Mouse (Mus musculus) liver, embryonic 11.5 days (tissue): ENCODE measurements around the gene Cmpk2. TPM values are rescaled to one million over a fixed set of nuclear protein-coding genes. Genes with fewer than 3 reads are reported as not detected.
"Not testable (repeated sequence)": the region's sequence is repeated elsewhere in the genome, so short reads cannot be mapped to it uniquely, and the experiment has no call there.

Experiments used
- ATAC-seq: fragments of 200-750 bp; cut with Nextera tagmentation; replicated peaks from 2 replicates; pipeline ENCODE4 v1.8.0; 2017; ENCODE audit warnings: moderate number of reproducible peaks, mild to moderate bottlenecking, moderate TSS enrichment, moderate library complexity; ENCODE audit not compliant: low FRiP score
- DNase-seq: peaks from one replicate; pipeline ENCODE4 v3.0.0-alpha.2; 2017; ENCODE audit warnings: low spot score
- H3K27ac ChIP-seq: fragments of 300-500 bp; sonication (generic); 2 replicates; pipeline ENCODE4 v1.5.1; 2014; ENCODE audit warnings: mild to moderate bottlenecking, low read depth, low read length, control low read depth
- H3K27me3 ChIP-seq: fragments of 300-500 bp; sonication (generic); replicated peaks from 2 replicates; pipeline ENCODE4 v1.6.1; 2014; ENCODE audit warnings: low read length, mixed read lengths; ENCODE audit not compliant: control insufficient read depth, insufficient read depth
- H3K36me3 ChIP-seq: fragments of 300-500 bp; sonication (generic); 2 replicates; pipeline ENCODE4 v1.6.1; 2014; ENCODE audit warnings: mild to moderate bottlenecking, low read length, moderate library complexity, mixed read lengths; ENCODE audit not compliant: control insufficient read depth, insufficient read depth
- H3K4me1 ChIP-seq: fragments of 300-500 bp; sonication (generic); replicated peaks from 2 replicates; pipeline ENCODE4 v1.6.1; 2014; ENCODE audit warnings: low read length, mixed read lengths; ENCODE audit not compliant: control insufficient read depth, insufficient read depth
- H3K4me2 ChIP-seq: fragments of 300-500 bp; sonication (generic); 2 replicates; pipeline ENCODE4 v1.6.1; 2014; ENCODE audit warnings: mild to moderate bottlenecking, control low read depth, moderate library complexity
- H3K4me3 ChIP-seq: fragments of 300-500 bp; sonication (generic); 2 replicates; pipeline ENCODE4 v1.5.1; 2014; ENCODE audit warnings: low read depth, low read length, control low read depth
- H3K9ac ChIP-seq: fragments of 300-500 bp; sonication (generic); 2 replicates; pipeline ENCODE4 v1.6.1; 2014; ENCODE audit warnings: low read depth, low read length, control low read depth
- H3K9me3 ChIP-seq: fragments of 300-500 bp; sonication (generic); 2 replicates; pipeline ENCODE4 v1.6.1; 2016; ENCODE audit warnings: low read length, inconsistent platforms, mixed read lengths; ENCODE audit not compliant: control insufficient read depth
- WGBS: fragments of 180-500 bp; shearing (Covaris S2); extraction: QIAGEN DNeasy Blood & Tissue Kit; methylation state at CpG from one replicate; pipeline ENCODE4 v1.1.7; 2014; 5-methylcytosine and 5-hydroxymethylcytosine counted together
- polyA plus RNA-seq: library from polyadenylated mRNA; unstranded; fragments of >200 nt; fragmentation: Nextera tagmentation; extraction: Ambion mirVana; gene quantifications from 2 replicates; pipeline ENCODE4 v1.2.1, GENCODE M21; 2014

Gene Cmpk2
- polyA plus RNA-seq = 8.7 and 12.9 TPM in 2 replicates

DNA sequence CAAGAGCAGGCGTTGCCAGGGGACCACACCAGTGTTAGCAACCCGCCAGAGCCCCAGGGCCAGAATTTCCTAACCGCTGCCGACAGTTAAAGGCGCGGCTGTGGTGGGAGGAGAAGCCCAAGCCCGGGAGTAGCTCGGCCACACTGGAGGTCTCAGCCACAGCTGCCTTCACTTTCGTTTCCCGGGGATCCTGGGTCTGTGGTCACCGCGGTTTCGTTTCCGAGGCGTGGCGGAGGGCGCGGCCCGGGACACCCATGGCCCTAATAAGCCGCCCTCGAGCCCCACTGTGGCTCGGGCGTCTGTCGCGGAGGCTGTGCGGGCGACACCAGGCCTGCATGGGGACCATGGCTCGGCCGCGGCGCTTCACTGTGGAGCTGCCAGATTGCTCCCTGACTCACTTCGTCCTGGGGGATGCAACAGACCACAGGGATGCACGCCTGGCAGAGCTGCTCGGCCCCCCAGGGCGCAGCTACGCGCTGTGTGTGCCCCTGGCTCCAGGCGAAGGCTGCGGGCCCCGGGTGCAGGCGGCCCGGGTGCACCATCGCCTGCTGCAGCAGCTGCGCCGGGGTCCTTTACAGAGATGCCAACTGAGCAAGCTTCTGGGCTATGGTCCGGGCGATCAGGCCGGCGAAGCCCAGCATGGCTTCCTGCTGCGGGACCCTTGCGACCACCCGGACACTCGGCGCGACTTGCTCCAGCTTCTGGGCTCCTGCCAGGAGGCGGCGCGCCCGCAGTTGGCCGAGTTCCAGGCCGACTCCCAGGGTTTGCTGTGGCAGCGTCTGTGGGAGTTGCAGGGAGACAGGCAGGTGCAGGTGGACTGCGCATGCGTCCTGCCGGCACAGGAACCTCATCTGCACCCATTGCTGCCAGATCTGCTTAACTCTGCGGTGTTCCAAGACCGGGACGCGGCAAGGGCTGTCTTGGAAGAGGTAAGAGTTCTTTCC, at the start of gene Cmpk2:
Gene Cmpk2, plus strand, starts transcription at position 107 of the 944 bp plus-strand sequence.
- Histone ChIP-seq H3K9me3 (no peaks in the 10 kb centered on the region), H3K9ac (peak within 1 kb of the TSS; percentile 59), H3K27ac (peak within 1 kb of the TSS; percentile 28; the same call in 1 of the 2 replicates), H3K27me3 (no peaks in the 10 kb centered on the region), H3K4me3 (peak within 1 kb of the TSS; percentile 67), H3K4me2 (peak within 1 kb of the TSS; percentile 87), H3K4me1 (peaks cover 23% of the 10 kb centered on the region), H3K36me3 (no peaks in the 10 kb centered on the region)
- DNase-seq (peak; percentile 75), ATAC-seq (peak; percentile 45)
- under 1% methylated on average over 69 of the region's 69 CpGs for WGBS

DNA sequence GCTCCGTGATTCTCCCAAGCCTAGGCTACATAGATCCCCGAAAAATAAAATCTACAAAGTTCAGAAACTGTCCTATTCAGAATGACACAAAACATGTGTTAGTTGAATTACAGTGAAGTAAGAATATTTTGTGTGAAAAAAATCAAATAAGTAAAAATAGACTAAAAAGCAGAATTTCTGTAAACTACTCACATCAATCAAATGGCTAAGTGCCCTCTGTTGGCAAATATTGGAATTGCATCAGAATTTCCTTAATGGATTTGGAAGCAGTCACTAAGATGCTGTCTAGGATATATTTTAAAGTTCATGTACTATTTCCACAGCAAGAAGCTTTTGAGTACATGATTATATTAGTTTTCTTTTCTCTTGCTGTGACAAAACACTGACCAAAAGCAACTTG, 44.2 kb upstream of the Cmpk2 start:
- Histone ChIP-seq H3K9ac (no peak overlapping the region), H3K27ac (no peak overlapping the region), H3K4me1 (no peaks in the 10 kb centered on the region), H3K4me3 (no peak overlapping the region), H3K4me2 (no peak overlapping the region), H3K36me3 (no peaks in the 10 kb centered on the region), H3K27me3 (no peaks in the 10 kb centered on the region), H3K9me3 (no peaks in the 10 kb centered on the region)
- 85% methylated on average over 2 of the region's 2 CpGs for WGBS
- ATAC-seq = no peak
- DNase-seq = no peak

DNA sequence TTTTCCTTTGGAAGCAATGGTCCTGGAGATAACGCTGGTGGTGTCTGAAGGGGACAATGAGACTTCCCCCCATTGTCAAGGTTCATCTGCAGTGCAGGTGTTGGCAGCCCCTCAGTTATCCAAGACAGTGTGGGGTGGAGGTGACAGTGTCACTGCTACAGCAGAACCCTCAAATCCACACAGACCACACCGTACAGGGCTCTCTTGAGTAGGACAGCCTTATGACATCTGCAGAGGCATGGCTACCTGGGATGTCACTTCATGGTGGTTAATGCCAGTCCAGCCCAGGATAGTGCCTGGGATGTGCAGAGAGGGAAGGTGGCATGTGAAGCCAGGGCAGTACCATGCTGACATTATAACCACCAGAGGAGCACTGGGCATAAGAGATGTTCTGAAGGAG, 40.2 kb upstream of the Cmpk2 start:
- H3K9ac ChIP-seq, H3K27ac ChIP-seq, H3K9me3 ChIP-seq, H3K36me3 ChIP-seq, H3K4me3 ChIP-seq, H3K4me1 ChIP-seq, DNase-seq, H3K4me2 ChIP-seq, H3K27me3 ChIP-seq, ATAC-seq: not testable (repeated sequence)
- WGBS = 71% methylated on average over 2 of the region's 2 CpGs

DNA sequence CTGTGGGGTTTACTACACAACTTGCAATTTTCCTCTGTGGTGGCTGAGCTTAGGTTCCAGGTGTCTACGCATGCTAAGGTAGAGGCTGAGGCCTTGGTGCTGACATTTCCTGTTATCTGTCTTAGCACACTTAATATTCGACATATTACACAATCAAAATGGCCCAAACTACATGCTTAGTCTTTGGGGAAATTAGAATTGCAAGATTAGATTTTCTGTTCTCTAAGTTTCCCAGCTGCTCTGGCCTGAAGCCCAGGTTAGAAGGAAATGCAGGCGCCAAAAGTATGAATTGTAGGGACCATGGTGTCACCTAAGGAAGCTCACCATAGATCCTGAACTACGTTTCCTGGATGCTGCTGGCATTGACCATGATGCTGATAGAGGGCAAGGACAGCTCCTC, 32.7 kb upstream of the Cmpk2 start:
- H3K9ac ChIP-seq = no peak overlapping the region
- no peak overlapping the region for H3K4me3 ChIP-seq
- no peaks in the 10 kb centered on the region for H3K36me3 ChIP-seq
- H3K27ac ChIP-seq = no peak overlapping the region
- H3K4me1 ChIP-seq = no peaks in the 10 kb centered on the region
- ATAC-seq (no peak), DNase-seq (no peak)
- H3K9me3 ChIP-seq = no peaks in the 10 kb centered on the region
- no peaks in the 10 kb centered on the region for H3K27me3 ChIP-seq
- H3K4me2 ChIP-seq = no peak overlapping the region
- 86% methylated on average over 4 of the region's 4 CpGs for WGBS

DNA sequence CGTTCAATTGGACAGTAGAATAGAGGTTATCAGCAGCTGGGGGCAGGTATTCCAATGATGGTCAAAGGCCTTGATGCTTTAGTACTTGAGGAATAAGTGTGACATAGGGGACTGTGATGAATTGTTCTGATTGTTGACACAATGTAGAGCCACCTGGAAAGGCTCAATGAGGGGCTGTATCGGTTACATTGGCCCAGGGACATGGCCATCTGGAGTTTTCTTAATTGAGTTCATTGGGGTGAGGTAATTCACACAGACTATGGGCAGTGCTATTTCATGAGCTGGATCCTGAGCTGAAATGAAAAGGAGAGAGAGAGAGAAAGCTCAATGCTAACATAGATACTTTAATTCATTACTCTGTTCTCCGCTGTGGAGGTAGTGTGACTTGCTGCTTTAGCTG, 31.1 kb upstream of the Cmpk2 start:
- 78% methylated on average over 3 of the region's 3 CpGs for WGBS
- no peaks in the 10 kb centered on the region for H3K9me3 ChIP-seq
- no peak overlapping the region for H3K4me2 ChIP-seq
- no peak overlapping the region for H3K9ac ChIP-seq
- ATAC-seq = no peak
- no peaks in the 10 kb centered on the region for H3K4me1 ChIP-seq
- H3K27me3 ChIP-seq = no peaks in the 10 kb centered on the region
- no peak overlapping the region for H3K4me3 ChIP-seq
- DNase-seq = no peak
- H3K27ac ChIP-seq = no peak overlapping the region
- no peaks in the 10 kb centered on the region for H3K36me3 ChIP-seq

DNA sequence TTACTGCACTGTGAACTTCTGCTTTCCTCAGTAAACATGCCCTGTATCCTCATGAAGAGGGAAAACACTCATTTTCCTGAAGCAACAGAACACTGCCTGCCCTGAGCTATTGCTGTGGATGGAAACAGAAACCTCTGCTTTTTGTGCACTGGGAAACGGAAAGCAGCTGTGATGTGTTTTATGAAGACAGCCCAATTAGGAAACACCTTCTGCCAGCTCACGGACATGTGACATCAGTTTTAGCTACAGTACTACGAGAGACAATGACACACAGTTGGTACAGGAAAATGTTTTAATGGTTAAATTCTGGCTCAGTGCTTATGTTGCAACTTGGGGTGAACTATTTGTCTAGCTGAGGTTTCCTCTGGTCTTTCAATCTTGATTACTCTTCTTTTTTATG, 29.6 kb upstream of the Cmpk2 start:
- ATAC-seq (no peak), DNase-seq (no peak)
- WGBS = 63% methylated on average over 3 of the region's 3 CpGs
- Histone ChIP-seq H3K27ac (no peak overlapping the region), H3K27me3 (no peaks in the 10 kb centered on the region), H3K9me3 (no peaks in the 10 kb centered on the region), H3K4me1 (no peaks in the 10 kb centered on the region), H3K9ac (no peak overlapping the region), H3K4me2 (no peak overlapping the region), H3K4me3 (no peak overlapping the region), H3K36me3 (no peaks in the 10 kb centered on the region)

DNA sequence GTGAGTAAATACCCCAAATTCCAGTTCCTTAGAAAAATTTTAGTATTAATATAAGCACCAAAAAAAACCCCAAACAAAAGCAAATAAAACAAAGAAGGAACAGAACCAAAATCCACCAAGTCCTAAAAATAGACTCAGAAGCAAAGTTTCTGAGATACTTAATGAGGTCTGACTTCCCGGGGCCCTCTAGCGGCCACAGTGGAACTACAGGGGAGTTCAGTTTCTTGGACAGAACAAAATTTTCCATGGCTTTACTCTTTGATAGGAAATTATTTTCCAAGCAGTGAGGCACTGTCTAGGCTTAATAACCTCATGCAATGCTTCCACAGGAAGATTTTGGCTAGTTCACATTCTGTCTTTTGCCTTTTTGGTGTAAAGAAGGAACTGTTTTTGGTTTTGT, 24.9 kb upstream of the Cmpk2 start:
- Histone ChIP-seq H3K27ac (no peak overlapping the region), H3K4me1 (no peaks in the 10 kb centered on the region)

DNA sequence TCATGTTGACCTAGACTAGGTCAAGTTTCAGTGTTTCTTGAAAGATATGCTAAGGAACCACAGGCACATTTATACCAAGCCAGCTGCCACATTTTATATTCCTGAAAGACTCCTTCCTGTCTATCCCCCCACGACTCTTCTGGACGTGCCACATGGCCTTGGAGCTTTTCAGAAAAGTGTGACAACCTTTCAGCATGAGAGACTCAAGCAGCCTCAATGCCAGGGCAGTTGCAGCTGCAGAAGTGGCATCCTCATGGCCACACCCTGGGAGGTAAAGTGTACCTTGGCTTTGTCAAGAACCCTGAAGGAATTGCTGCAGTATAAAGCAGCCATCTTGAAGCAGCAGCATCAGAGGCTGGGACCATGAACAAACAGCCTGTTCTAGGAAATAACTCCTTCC, 24.5 kb upstream of the Cmpk2 start:
- WGBS = 74% methylated on average over 2 of the region's 2 CpGs
- Histone ChIP-seq H3K4me2 (no peak overlapping the region), H3K9me3 (no peaks in the 10 kb centered on the region), H3K9ac (no peak overlapping the region), H3K27ac (no peak overlapping the region), H3K27me3 (no peaks in the 10 kb centered on the region), H3K4me1 (no peaks in the 10 kb centered on the region), H3K4me3 (no peak overlapping the region), H3K36me3 (no peaks in the 10 kb centered on the region)
- ATAC-seq (no peak), DNase-seq (no peak)

More for the DNA sequence above, 24.9 kb upstream of the Cmpk2 start:
- DNase-seq = no peak
- Histone ChIP-seq H3K9ac (no peak overlapping the region), H3K27me3 (no peaks in the 10 kb centered on the region), H3K4me3 (no peak overlapping the region), H3K36me3 (no peaks in the 10 kb centered on the region), H3K4me2 (no peak overlapping the region), H3K9me3 (no peaks in the 10 kb centered on the region)
- ATAC-seq = no peak
- WGBS = 3% methylated on average over 2 of the region's 2 CpGs
